Mouse (Mus musculus) embryonic facial prominence, embryonic 13.5 days (tissue): ENCODE measurements around the gene P4ha2. TPM values are rescaled to one million over a fixed set of nuclear protein-coding genes. Genes with fewer than 3 reads are reported as not detected.

Experiments
- ATAC-seq: fragments of 200-750 bp; cut with Nextera tagmentation; 2 replicates; pipeline ENCODE4 v1.8.0; 2017; ENCODE audit warnings: low read depth; ENCODE audit not compliant: insufficient number of reproducible peaks, insufficient read depth, low FRiP score, low TSS enrichment
- H3K27ac ChIP-seq: fragments of 300-500 bp; sonication (generic); 2 replicates; pipeline ENCODE4 v1.5.1; 2015; ENCODE audit warnings: moderate library complexity, mild to moderate bottlenecking, inconsistent platforms
- H3K27me3 ChIP-seq: fragments of 300-500 bp; sonication (generic); 2 replicates; pipeline ENCODE4 v1.6.1; 2015; ENCODE audit warnings: mild to moderate bottlenecking, inconsistent platforms
- H3K36me3 ChIP-seq: fragments of 300-500 bp; sonication (generic); 2 replicates; pipeline ENCODE4 v1.6.1; 2015; ENCODE audit warnings: mild to moderate bottlenecking, inconsistent platforms
- H3K4me1 ChIP-seq: fragments of 300-500 bp; sonication (generic); 2 replicates; pipeline ENCODE4 v1.6.1; 2015; ENCODE audit warnings: inconsistent platforms
- H3K4me2 ChIP-seq: fragments of 300-500 bp; sonication (generic); 2 replicates; pipeline ENCODE4 v1.6.1; 2015; ENCODE audit warnings: moderate library complexity, mild to moderate bottlenecking, inconsistent platforms
- H3K4me3 ChIP-seq: fragments of 300-500 bp; sonication (generic); 2 replicates; pipeline ENCODE4 v1.5.1; 2015; ENCODE audit warnings: mild to moderate bottlenecking, inconsistent platforms
- H3K9ac ChIP-seq: fragments of 300-500 bp; sonication (generic); 2 replicates; pipeline ENCODE4 v1.6.1; 2015; ENCODE audit warnings: mild to moderate bottlenecking, inconsistent platforms
- H3K9me3 ChIP-seq: fragments of 300-500 bp; sonication (generic); 2 replicates; pipeline ENCODE4 v1.6.1; 2016; ENCODE audit warnings: inconsistent platforms
- WGBS: fragments of 180-500 bp; shearing (Covaris S2); methylation state at CpG from one replicate; pipeline ENCODE4 v1.1.7; 2015; ENCODE audit warnings: mixed read lengths; 5-methylcytosine and 5-hydroxymethylcytosine counted together
- polyA plus RNA-seq: library from polyadenylated mRNA; unstranded; fragments of >200 nt; fragmentation: Nextera tagmentation; extraction: Ambion mirVana; gene quantifications from 2 replicates; pipeline ENCODE4 v1.2.1, GENCODE M21; 2015

P4ha2 gene
- polyA plus RNA-seq, 1 experiment from 2014 or later, result 76.4 TPM

DNA sequence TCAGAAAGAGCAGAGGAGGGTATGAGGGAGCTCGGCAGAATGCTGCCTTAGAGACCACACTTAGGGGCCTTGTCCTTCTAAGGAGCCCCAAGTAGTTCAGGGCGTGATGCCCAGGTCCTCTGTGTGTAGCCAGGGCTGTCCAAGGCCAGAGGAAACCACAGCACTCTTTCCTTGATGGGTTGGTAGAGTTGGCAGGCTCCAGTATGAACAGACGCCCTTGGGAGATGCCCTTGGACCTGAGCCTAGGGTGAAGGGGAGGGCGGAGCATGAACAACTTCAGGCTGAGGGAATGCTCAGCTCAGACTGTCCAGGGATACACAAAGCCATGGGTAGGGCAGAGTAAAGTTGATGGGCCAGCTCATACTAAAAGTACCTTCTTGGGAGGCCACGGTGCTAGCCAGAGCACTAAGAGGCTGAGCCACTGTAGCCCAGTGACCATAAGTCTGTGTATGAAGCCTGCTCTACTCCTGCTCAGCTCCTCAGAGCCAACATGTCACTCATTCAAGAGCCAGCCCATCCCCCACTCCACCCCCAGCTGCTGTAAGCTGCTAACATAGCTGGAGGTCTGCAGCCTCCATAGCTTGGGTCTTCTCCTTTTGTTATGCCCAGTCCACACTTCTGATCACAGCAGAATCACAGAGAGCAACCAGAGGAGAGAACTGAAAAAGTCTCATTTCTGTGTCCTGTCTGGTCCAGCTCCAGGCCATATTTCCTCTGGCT is 28.0 kb upstream of the P4ha2 start:
- H3K4me2 ChIP-seq, result no peak overlapping the region
- no peak for ATAC-seq
- no peaks in the 10 kb centered on the region for H3K36me3 ChIP-seq
- WGBS, result 86% methylated on average over 5 of the region's 5 CpGs
- H3K9ac ChIP-seq, result no peak overlapping the region
- H3K4me3 ChIP-seq, result no peak overlapping the region
- peaks cover 37% of the 10 kb centered on the region for H3K4me1 ChIP-seq
- peak overlapping the region; percentile 33; the same call in 1 of the 2 replicates for H3K27ac ChIP-seq
- no peaks in the 10 kb centered on the region for H3K9me3 ChIP-seq
- H3K27me3 ChIP-seq, result no peaks in the 10 kb centered on the region

DNA sequence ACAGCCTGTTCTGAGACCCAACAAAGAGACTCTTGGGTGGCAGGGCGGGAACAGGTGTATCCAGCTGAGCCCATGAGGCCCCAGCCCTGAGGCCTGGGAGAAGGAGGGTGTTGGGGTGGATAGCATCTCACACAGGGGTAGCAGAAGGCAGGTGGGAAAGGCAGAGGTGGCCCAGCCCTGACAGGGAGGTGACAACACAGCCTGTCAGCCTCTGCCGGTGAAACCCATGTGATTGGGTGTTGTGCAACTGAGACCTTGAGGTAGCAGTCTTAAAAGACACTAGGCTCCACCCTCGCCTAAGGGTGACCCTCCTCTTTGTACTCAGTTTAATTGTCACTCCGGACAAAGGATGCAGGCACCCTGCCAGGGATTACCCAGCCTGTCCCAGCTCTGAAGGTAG is 26.6 kb upstream of the P4ha2 start:
- WGBS, result 34% methylated on average over 4 of the region's 4 CpGs
- Histone ChIP-seq H3K36me3 (no peaks in the 10 kb centered on the region), H3K27ac (peak overlapping the region; percentile 33; the same call in 1 of the 2 replicates), H3K4me3 (no peak overlapping the region), H3K9me3 (no peaks in the 10 kb centered on the region), H3K4me1 (peaks cover 23% of the 10 kb centered on the region), H3K9ac (no peak overlapping the region), H3K27me3 (no peaks in the 10 kb centered on the region), H3K4me2 (no peak overlapping the region)
- ATAC-seq, result no peak

DNA sequence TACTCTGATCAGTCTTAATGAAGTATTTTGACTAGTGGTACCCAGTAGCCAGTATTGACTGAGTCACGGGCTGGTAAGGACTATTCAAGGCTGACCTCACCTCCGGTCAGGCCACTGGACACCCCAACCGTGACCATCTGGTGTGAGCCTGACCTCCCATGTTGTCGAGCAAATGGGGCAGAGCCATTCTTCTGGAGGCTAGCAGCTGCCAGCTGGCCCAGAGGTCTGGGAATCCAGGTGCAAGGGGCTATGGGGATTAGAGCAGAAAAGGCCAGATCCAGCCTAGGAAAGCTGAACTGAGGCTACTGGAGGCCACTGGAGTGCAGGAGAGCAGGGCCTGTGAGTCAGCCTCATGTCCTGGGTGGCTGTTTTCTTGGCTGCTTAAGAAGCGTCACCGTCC is 24.5 kb upstream of the P4ha2 start:
- H3K36me3 ChIP-seq, result no peaks in the 10 kb centered on the region
- ATAC-seq, result no peak
- H3K4me2 ChIP-seq, result no peak overlapping the region
- H3K9me3 ChIP-seq, result no peaks in the 10 kb centered on the region
- no peak overlapping the region for H3K4me3 ChIP-seq
- no peak overlapping the region for H3K27ac ChIP-seq
- no peaks in the 10 kb centered on the region for H3K27me3 ChIP-seq
- H3K4me1 ChIP-seq, result peaks cover 17% of the 10 kb centered on the region
- no peak overlapping the region for H3K9ac ChIP-seq
- 82% methylated on average over 6 of the region's 6 CpGs for WGBS

DNA sequence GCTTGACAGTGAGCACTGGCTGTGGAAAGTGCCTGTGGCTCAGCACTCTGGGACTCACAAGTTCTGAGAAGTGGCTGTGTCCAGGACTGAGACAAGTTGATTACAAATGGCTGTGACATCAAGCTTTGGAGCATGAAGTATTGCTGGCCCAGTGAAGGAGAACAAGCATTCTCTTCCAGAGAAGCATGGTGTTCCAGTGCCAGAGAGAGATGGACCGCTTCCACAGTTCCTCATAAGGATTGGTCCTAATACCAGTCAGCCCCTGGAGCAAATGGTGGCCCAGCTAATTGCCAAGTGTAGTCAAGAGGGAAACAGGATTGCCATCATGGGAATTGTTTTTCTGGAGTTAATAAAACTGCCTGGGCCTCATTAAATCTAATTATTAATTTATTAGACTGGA is 23.8 kb upstream of the P4ha2 start:
- H3K4me3 ChIP-seq, result no peak overlapping the region
- no peaks in the 10 kb centered on the region for H3K27me3 ChIP-seq
- H3K4me1 ChIP-seq, result peaks cover 17% of the 10 kb centered on the region
- H3K9me3 ChIP-seq, result no peaks in the 10 kb centered on the region
- ATAC-seq, result no peak
- no peaks in the 10 kb centered on the region for H3K36me3 ChIP-seq
- no peak overlapping the region for H3K9ac ChIP-seq
- no peak overlapping the region for H3K27ac ChIP-seq
- no peak overlapping the region for H3K4me2 ChIP-seq
- 93% methylated on average over 1 of the region's 1 CpGs for WGBS

DNA sequence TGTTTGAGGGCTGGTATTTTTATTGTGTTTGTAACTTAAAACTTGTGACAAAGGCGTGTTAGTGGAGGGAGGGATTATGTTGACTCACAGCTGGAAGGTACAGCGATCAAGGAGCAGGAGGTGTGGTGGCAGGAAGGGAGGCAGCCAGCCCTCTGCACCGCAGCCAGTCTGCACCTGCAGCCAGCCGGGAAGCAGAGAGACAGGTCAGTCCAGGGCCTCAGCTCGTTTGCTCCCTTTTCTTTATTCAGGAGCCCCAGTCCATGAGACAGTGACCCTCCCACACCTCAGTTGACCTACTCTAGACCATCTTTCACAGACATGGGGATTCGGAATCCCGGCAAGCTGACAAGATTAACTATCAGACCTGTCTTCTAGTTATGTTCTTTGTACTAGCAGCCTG is 19.5 kb upstream of the P4ha2 start:
- H3K36me3 ChIP-seq, result no peaks in the 10 kb centered on the region
- ATAC-seq, result no peak
- WGBS, result 35% methylated on average over 7 of the region's 7 CpGs

DNA sequence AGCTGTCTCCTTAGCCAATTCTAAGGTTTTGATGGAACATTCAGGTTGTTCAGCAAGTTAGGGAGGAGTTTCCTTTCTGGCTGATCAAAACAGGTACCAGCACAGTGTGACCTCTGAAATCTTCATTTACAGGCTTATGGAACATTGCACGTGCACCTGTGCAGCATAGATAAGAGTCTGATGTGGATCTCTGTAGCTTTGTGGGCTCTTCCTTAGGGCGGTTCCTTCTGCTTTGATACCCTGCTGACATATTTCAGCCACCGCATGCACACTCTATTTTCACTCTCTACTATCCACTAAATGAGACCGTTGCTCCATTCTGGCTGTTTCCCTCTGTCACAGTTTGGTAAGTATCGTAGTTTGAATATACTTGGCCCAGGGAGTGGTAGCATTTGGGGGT is 17.2 kb upstream of the P4ha2 start:
- H3K9ac ChIP-seq, result no peak overlapping the region
- no peak overlapping the region for H3K27ac ChIP-seq
- H3K4me2 ChIP-seq, result no peak overlapping the region
- H3K9me3 ChIP-seq, result no peaks in the 10 kb centered on the region
- no peaks in the 10 kb centered on the region for H3K27me3 ChIP-seq
- H3K4me1 ChIP-seq, result no peaks in the 10 kb centered on the region
- no peak for ATAC-seq
- WGBS, result 89% methylated on average over 5 of the region's 5 CpGs
- no peak overlapping the region for H3K4me3 ChIP-seq
- H3K36me3 ChIP-seq, result no peaks in the 10 kb centered on the region

More for the DNA sequence above, 19.5 kb upstream of the P4ha2 start:
- H3K4me2 ChIP-seq, result no peak overlapping the region
- no peaks in the 10 kb centered on the region for H3K4me1 ChIP-seq
- H3K27me3 ChIP-seq, result no peaks in the 10 kb centered on the region
- no peak overlapping the region for H3K9ac ChIP-seq
- no peaks in the 10 kb centered on the region for H3K9me3 ChIP-seq
- no peak overlapping the region for H3K4me3 ChIP-seq
- no peak overlapping the region for H3K27ac ChIP-seq

DNA sequence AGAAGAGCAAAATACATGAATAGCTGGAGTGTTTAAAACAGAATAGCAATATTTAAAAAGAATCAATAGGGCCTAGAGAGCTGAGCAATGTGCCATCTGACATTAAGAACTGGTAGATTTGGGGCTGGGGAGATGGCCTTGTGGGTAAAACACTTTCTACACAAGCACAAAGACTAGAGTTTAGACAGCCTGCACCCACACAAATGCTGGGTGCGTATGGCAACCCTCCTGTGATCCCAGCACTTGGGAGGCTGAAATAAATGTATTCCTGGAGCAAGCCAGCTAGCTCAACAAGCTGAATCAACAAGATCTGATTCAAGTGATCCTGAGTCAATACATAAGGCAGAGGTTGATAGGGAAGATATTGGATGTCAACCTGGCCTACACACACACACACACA is 14.9 kb upstream of the P4ha2 start:
- Histone ChIP-seq H3K27me3 (no peaks in the 10 kb centered on the region), H3K4me3 (no peak overlapping the region), H3K36me3 (no peaks in the 10 kb centered on the region), H3K4me1 (0 out of 2 replicates have a peak, but pooled peaks cover 2% of the 10 kb centered on the region), H3K9me3 (no peaks in the 10 kb centered on the region), H3K9ac (no peak overlapping the region), H3K27ac (no peak overlapping the region), H3K4me2 (no peak overlapping the region)
- ATAC-seq, result no peak
- WGBS, result 79% methylated on average over 1 of the region's 1 CpGs

DNA sequence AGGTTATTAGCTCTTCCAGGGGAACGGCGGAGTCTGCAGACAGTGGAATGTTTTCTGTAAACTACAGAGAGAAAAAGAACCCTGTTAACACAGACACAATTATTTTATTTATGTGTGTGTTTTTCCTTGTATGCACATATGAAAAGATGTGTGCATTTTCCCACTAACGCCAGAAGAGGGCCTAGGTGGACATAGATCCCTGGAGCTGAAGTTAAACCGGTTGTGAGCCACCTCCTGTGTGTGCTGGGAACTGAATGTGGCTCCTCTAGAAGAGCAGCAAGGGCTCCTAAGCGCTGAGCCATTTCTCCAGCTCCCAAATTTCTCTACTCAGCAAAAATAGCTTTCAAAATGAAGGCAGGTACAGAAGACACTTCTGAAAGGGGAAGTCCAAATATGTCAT is 14.1 kb upstream of the P4ha2 start:
- no peak for ATAC-seq
- H3K27me3 ChIP-seq, result no peaks in the 10 kb centered on the region
- 58% methylated on average over 5 of the region's 5 CpGs for WGBS
- H3K4me2 ChIP-seq, result no peak overlapping the region
- 0 out of 2 replicates have a peak, but pooled peaks cover 2% of the 10 kb centered on the region for H3K4me1 ChIP-seq
- H3K9ac ChIP-seq, result no peak overlapping the region
- no peak overlapping the region for H3K4me3 ChIP-seq
- no peaks in the 10 kb centered on the region for H3K9me3 ChIP-seq
- H3K36me3 ChIP-seq, result no peaks in the 10 kb centered on the region
- no peak overlapping the region for H3K27ac ChIP-seq

DNA sequence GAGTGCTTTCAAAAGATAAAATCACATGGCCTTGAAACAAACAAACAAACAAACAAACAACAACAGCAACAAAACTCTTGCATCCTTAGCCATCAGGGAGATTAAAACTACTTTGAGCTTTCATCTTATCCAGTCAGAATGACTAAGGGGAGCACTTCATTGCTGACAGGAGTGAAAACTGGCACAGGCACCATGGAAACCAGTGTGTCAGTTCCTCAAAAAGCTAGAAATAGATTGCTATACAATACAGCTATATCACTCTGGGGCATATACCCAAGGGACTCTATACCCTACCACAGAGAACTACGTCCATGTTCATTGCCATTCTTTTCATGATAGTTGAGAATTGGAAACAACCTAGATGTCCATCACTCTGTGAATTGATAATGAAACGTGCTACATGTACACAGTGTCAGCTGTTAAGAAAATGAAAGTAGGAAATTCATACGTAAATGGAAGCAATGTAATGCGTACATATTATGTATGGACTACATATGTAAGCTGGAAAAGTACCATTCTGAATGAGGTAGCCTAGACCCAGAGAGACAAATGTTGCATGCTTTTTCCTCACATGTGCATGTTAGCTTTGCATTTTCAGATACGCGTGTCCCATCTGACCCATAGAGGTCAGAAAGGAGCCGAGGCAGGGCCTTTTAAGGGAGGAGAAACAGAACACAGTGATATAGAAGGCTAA is 11.5 kb upstream of the P4ha2 start:
- no peak overlapping the region for H3K4me3 ChIP-seq
- H3K4me1 ChIP-seq, result peaks cover 16% of the 10 kb centered on the region
- no peaks in the 10 kb centered on the region for H3K9me3 ChIP-seq
- no peaks in the 10 kb centered on the region for H3K27me3 ChIP-seq
- H3K36me3 ChIP-seq, result no peaks in the 10 kb centered on the region
- H3K9ac ChIP-seq, result no peak overlapping the region
- no peak overlapping the region for H3K4me2 ChIP-seq
- no peak for ATAC-seq
- no peak overlapping the region; the same call in 1 of the 2 replicates for H3K27ac ChIP-seq
- 80% methylated on average over 7 of the region's 7 CpGs for WGBS

DNA sequence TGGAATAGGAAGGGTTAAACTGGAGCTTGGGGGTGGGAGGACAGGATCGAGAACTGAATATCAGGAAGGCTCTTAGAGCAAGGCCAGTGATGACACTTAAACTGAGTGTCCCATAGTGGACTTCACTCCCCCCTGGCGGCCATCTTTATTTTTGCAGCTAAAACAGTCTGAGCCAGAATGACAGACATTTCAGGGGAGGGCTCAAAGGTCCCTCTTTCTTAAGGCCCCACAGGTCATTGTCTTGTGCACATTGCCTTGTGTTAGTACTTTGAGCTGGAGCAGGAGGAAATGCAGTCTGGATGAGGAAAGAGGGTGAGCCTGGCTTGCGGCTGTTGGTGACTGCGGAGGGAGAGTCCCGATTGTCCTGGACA is 11.0 kb upstream of the P4ha2 start:
- Histone ChIP-seq H3K27me3 (no peaks in the 10 kb centered on the region), H3K4me2 (no peak overlapping the region), H3K27ac (no peak overlapping the region; the same call in 1 of the 2 replicates), H3K9ac (no peak overlapping the region), H3K4me1 (peaks cover 16% of the 10 kb centered on the region), H3K4me3 (no peak overlapping the region), H3K36me3 (no peaks in the 10 kb centered on the region), H3K9me3 (no peaks in the 10 kb centered on the region)
- ATAC-seq, result no peak
- WGBS, result 54% methylated on average over 5 of the region's 5 CpGs

DNA sequence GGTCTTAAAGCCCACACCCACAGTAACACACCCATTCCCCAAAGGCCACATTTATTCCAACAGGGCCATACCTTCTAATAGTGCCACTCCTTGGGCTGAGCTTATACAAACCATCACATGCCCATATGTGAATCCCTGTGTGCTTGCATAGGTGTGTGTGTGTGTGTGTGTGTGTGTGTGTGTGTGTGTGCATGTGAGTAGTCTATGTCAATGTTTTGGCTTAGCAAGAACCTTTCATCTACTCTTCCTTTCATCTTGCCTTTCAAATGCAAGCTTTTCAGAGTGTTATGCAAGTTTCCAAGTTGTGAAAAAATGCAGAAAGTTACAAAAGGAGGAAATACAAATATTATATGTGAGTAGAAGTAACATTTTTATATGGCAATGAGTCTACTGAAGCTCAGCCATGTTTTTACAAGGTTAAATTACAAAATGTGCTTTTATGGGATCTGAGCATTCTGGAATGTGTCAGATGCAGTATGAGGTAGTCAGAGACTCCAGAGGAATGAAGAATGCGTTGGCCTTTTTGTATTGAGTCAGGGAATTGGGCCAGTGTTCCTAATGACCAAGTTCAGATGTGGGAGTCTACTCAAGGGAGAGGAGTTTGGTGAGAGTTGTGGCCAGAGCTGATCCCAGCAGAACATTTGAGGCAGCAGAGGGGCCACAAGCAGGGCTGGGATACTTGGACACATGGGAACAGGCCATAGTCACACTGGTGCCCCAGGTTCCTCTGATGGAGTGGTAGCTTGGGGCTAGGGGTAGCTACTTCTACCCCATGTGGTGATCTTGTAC is 9.6 kb upstream of the P4ha2 start:
- 71% methylated on average over 1 of the region's 1 CpGs for WGBS
- H3K27ac ChIP-seq, result no peak overlapping the region

More for the DNA sequence above, 9.6 kb upstream of the P4ha2 start:
- H3K9me3 ChIP-seq, result no peaks in the 10 kb centered on the region
- peaks cover 16% of the 10 kb centered on the region for H3K4me1 ChIP-seq
- no peaks in the 10 kb centered on the region for H3K27me3 ChIP-seq
- H3K4me3 ChIP-seq, result no peak overlapping the region
- H3K36me3 ChIP-seq, result no peaks in the 10 kb centered on the region
- ATAC-seq, result no peak
- H3K4me2 ChIP-seq, result no peak overlapping the region
- H3K9ac ChIP-seq, result no peak overlapping the region
